Comparison of ENCODE assay signal across 14 mouse cellular contexts in genomic region chr11:11947857-11948256, GRCm38 (mm10). TPM values are rescaled to one million over a fixed set of nuclear protein-coding genes. Genes with fewer than 3 reads are reported as not detected.
DNase-seq lines count a peak whose midpoint lies in the region; ATAC-seq lines count a peak whose summit lies in the region.
"Had no signal": no experiment of that assay in that cellular context is flagged by ENCODE, and none has a peak within 500 bp of the region (broad histone marks: within the 10 kb centered on the region; RNA-seq: fewer than 3 reads in every experiment).

No protein-coding gene starts in this region.

- H3K4me1 ChIP-seq in forebrain, embryonic 10.5 days = peaks cover 43% of the 10 kb centered on the region
- 0 out of 2 replicates have a peak, but pooled peaks cover 10% of the 10 kb centered on the region for H3K4me1 ChIP-seq in forebrain, embryonic 13.5 days
- peaks cover 28% of the 10 kb centered on the region for H3K4me1 ChIP-seq in hindbrain, embryonic 10.5 days (replicated peaks)
- peaks cover 6% of the 10 kb centered on the region; the same call in 1 of the 2 replicates for H3K4me1 ChIP-seq in hindbrain, embryonic 13.5 days (replicated peaks)
- peaks cover 12% of the 10 kb centered on the region for H3K4me1 ChIP-seq in neural tube, embryonic 13.5 days (replicated peaks)
- no peaks in the 10 kb centered on the region for H3K4me1 ChIP-seq in neural tube, embryonic 15.5 days

- WGBS in forebrain, embryonic 10.5 days = 91% methylated on average over 5 of the region's 5 CpGs
- whole genome bisulfite sequencing in forebrain, embryonic 13.5 days = 85% methylated on average over 5 of the region's 5 CpGs
- 88% methylated on average over 5 of the region's 5 CpGs for WGBS in hindbrain, embryonic 10.5 days
- 90% methylated on average over 5 of the region's 5 CpGs for WGBS in hindbrain, embryonic 13.5 days
- 85% methylated on average over 5 of the region's 5 CpGs for WGBS in neural tube, embryonic 13.5 days
- WGBS in neural tube, embryonic 15.5 days = 86% methylated on average over 5 of the region's 5 CpGs

- no peak for ATAC-seq in forebrain, embryonic 13.5 days
- ATAC-seq in hindbrain, embryonic 13.5 days (ENCODE audit: low FRiP score) = no peak
- ATAC-seq in neural tube, embryonic 13.5 days (ENCODE audit: low read depth) = no peak
- ATAC-seq in neural tube, embryonic 15.5 days (ENCODE audit: low FRiP score) = no peak

- H3K36me3 ChIP-seq in forebrain, embryonic 10.5 days (replicated peaks) = peaks cover 95% of the 10 kb centered on the region
- H3K36me3 ChIP-seq in forebrain, embryonic 13.5 days (ENCODE audit: poor library complexity, severe bottlenecking) = peaks cover 43% of the 10 kb centered on the region
- peaks cover 96% of the 10 kb centered on the region for H3K36me3 ChIP-seq in hindbrain, embryonic 10.5 days
- H3K36me3 ChIP-seq in hindbrain, embryonic 13.5 days = peaks cover 15% of the 10 kb centered on the region; the same call in 1 of the 2 replicates
- peaks cover 16% of the 10 kb centered on the region for H3K36me3 ChIP-seq in neural tube, embryonic 13.5 days
- peaks cover 6% of the 10 kb centered on the region for H3K36me3 ChIP-seq in neural tube, embryonic 15.5 days

- peaks cover 46% of the 10 kb centered on the region for H3K27me3 ChIP-seq in forebrain, embryonic 10.5 days (ENCODE audit: poor library complexity, severe bottlenecking)
- 0 out of 2 replicates have a peak, but pooled peaks cover 2% of the 10 kb centered on the region for H3K27me3 ChIP-seq in forebrain, embryonic 13.5 days
- H3K27me3 ChIP-seq in hindbrain, embryonic 10.5 days (ENCODE audit: insufficient read depth, poor library complexity, severe bottlenecking) = no peaks in the 10 kb centered on the region
- no peaks in the 10 kb centered on the region for H3K27me3 ChIP-seq in hindbrain, embryonic 13.5 days
- H3K27me3 ChIP-seq in neural tube, embryonic 13.5 days = no peaks in the 10 kb centered on the region
- no peaks in the 10 kb centered on the region for H3K27me3 ChIP-seq in neural tube, embryonic 15.5 days (replicated peaks)

- no peak for DNase-seq in forebrain, embryonic 10.5 days (ENCODE audit: extremely low spot score, low spot score)
- DNase-seq in hindbrain, embryonic 10.5 days (ENCODE audit: low spot score) = no peak
- DNase-seq in cerebellum, adult 8-10 months = no peak
- DNase-seq in testis, postnatal 10 days (ENCODE audit: low spot score) = no peak
- DNase-seq: adrenal gland, postnatal 10 days; cerebellum, postnatal 36 days; gastrocnemius, postnatal 25 days; lung, postnatal 10 days; midbrain, embryonic 14.5 days had no signal

- H3K27ac ChIP-seq in forebrain, embryonic 10.5 days = peak overlapping the region; percentile 79
- no peak overlapping the region for H3K27ac ChIP-seq in forebrain, embryonic 13.5 days
- peak overlapping the region; percentile 54; the same call in 1 of the 2 replicates for H3K27ac ChIP-seq in hindbrain, embryonic 10.5 days
- H3K27ac ChIP-seq in hindbrain, embryonic 13.5 days = no peak overlapping the region
- H3K27ac ChIP-seq in neural tube, embryonic 13.5 days (replicated peaks) = peak overlapping the region; percentile 68; the same call in 1 of the 2 replicates
- H3K27ac ChIP-seq in neural tube, embryonic 15.5 days (replicated peaks) = no peak overlapping the region; the same call in 1 of the 2 replicates
- H3K27ac ChIP-seq: neural tube, embryonic 12.5 days had no signal

- H3K9me3 ChIP-seq in forebrain, embryonic 10.5 days = no peaks in the 10 kb centered on the region
- no peaks in the 10 kb centered on the region for H3K9me3 ChIP-seq in forebrain, embryonic 13.5 days (replicated peaks)
- no peaks in the 10 kb centered on the region for H3K9me3 ChIP-seq in hindbrain, embryonic 10.5 days
- no peaks in the 10 kb centered on the region for H3K9me3 ChIP-seq in hindbrain, embryonic 13.5 days
- H3K9me3 ChIP-seq in neural tube, embryonic 13.5 days = no peaks in the 10 kb centered on the region
- H3K9me3 ChIP-seq in neural tube, embryonic 15.5 days (replicated peaks) = no peaks in the 10 kb centered on the region
- H3K9me3 ChIP-seq: neural tube, embryonic 12.5 days had no signal

- H3K9ac ChIP-seq in forebrain, embryonic 13.5 days = no peak overlapping the region
- no peak overlapping the region for H3K9ac ChIP-seq in hindbrain, embryonic 13.5 days
- H3K9ac ChIP-seq in neural tube, embryonic 13.5 days = no peak overlapping the region
- no peak overlapping the region for H3K9ac ChIP-seq in neural tube, embryonic 15.5 days (replicated peaks)
- H3K9ac ChIP-seq: neural tube, embryonic 12.5 days had no signal

- H3K4me3 ChIP-seq in forebrain, embryonic 10.5 days = no peak overlapping the region
- H3K4me3 ChIP-seq in forebrain, embryonic 13.5 days = no peak overlapping the region
- no peak overlapping the region for H3K4me3 ChIP-seq in hindbrain, embryonic 10.5 days
- H3K4me3 ChIP-seq in hindbrain, embryonic 13.5 days = no peak overlapping the region
- H3K4me3 ChIP-seq in neural tube, embryonic 13.5 days = no peak overlapping the region
- H3K4me3 ChIP-seq in neural tube, embryonic 15.5 days (replicated peaks) = no peak overlapping the region
- H3K4me3 ChIP-seq: neural tube, embryonic 12.5 days had no signal

- H3K4me2 ChIP-seq in forebrain, embryonic 13.5 days = no peak overlapping the region
- H3K4me2 ChIP-seq in hindbrain, embryonic 13.5 days = no peak overlapping the region
- no peak overlapping the region for H3K4me2 ChIP-seq in neural tube, embryonic 13.5 days
- no peak overlapping the region for H3K4me2 ChIP-seq in neural tube, embryonic 15.5 days
- H3K4me2 ChIP-seq: neural tube, embryonic 12.5 days had no signal

RNA-seq across cellular contexts. Expression of gene Ddc, which starts 49.9 kb away (rescaled TPM):
- polyA plus RNA-seq in forebrain, embryonic 10.5 days (2016; fragmentation: Nextera tagmentation; extraction: Ambion mirVana) = 5.1 and 6.0 TPM in 2 replicates
- polyA plus RNA-seq in forebrain, embryonic 13.5 days (2015; fragmentation: Nextera tagmentation; extraction: Ambion mirVana) = 6.2 and 7.4 TPM in 2 replicates
- polyA plus RNA-seq in hindbrain, embryonic 10.5 days (2016; fragmentation: Nextera tagmentation; extraction: Ambion mirVana) = 10.2 TPM in 2 replicates
- polyA plus RNA-seq in hindbrain, embryonic 13.5 days (2015; fragmentation: Nextera tagmentation; extraction: Ambion mirVana) = 5.8 and 7.7 TPM in 2 replicates
- polyA plus RNA-seq in neural tube, embryonic 13.5 days (2015; fragmentation: Nextera tagmentation; extraction: Ambion mirVana) = 3.3 and 6.5 TPM in 2 replicates
- polyA plus RNA-seq in neural tube, embryonic 15.5 days (2015; fragmentation: Nextera tagmentation; extraction: Ambion mirVana) = 4.7 and 5.5 TPM in 2 replicates

Comparison
In these comparisons a context has a peak if more than half of its experiments do, and no peak if none do; other contexts are left out.
1. H3K27ac ChIP-seq: peak in forebrain, embryonic 10.5 days (single experiment), hindbrain, embryonic 10.5 days (single experiment) and neural tube, embryonic 13.5 days (single experiment); none in forebrain, embryonic 13.5 days (single experiment), hindbrain, embryonic 13.5 days (single experiment) and neural tube, embryonic 15.5 days (single experiment).